Mouse (Mus musculus) embryo, embryonic 11.5 days (tissue): Measurements from ENCODE around the gene Ncbp2.

Experiments used
- DNase-seq: peaks from one replicate; pipeline ENCODE4 v3.0.0-alpha.2; 2012; ENCODE audit warnings: low read depth, low spot score

The Ncbp2 gene

GRCm38 (mm10) chr16:32010330-32010729, 62.0 kb downstream of the Ncbp2 start:
- no peak for DNase-seq
